Mouse (Mus musculus) fibroblast of lung, adult 2 months (primary cell): ENCODE results near the gene Gpatch4.

Source experiments
- DNase-seq: peaks from one replicate; pipeline ENCODE4 v3.0.0-alpha.2; 2011; ENCODE audit warnings: low read depth

Gpatch4 gene

GRCm38 (mm10) chr3:88030608-88031395 is 12.1 kb upstream of the Gpatch4 start:
- no peak for DNase-seq

DNA sequence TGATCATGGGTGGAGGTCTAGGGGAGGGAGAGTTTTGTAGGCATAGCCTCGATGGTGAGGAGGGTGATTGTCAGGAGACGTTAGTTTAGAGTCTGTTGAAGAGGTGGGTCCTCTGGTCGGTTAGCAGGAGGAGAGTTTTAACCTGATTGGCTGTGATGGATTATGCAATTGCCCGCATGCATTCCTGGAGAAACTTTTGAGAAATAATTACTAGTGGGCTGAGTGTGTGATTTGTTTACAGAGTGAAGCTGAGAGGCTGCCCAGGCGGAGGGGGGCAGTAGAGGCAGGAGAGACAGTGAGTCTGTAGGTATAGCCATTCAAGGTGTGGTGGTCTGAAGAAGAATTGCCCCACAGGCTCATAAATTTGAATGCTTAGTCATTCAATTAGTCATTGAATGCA is 9.4 kb upstream of the Gpatch4 start:
- no peak for DNase-seq

- no peak for DNase-seq
Measured at GRCm38 (mm10) chr3:88035561-88036293, 7.2 kb upstream of the Gpatch4 start.

DNA sequence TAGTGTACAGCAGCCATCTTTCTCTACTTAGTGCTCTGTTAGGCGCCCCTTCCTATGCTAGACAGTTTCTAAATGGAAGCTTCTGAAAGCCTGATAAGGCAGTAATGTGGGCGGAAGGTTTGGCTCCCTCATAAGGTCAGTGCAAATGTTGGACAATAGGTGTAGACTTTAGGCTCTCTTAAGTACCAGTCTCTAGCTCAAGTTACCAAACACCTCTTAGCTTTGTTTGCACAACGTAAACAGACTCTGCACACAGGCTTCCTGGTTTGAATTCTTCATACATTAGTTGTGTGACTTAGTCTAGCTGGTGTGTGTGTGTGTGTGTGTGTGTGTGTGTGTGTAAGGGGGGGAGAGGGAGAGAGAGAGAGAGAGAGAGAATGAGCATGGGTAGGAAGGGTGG is 6.6 kb downstream of the Gpatch4 start:
- DNase-seq, result no peak

DNA sequence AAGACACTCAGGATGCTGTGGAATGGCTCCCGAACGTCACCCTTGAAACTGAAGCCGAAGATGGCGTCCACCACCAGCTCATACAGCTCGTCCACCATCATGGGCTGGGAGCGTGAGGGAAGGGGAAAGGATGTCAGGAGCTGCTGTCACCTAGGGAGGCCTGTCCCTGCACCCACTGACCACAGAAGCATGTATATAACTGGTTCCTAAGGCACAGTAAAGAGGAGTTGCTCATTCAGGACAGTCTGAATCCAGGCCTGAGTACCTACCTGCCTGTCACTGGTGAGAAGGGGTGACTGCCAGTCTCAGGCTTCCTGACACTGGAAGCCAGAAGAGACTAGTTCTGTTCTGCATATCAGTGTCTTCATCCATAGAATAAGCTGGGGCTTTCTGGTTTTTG is 14.1 kb downstream of the Gpatch4 start:
- DNase-seq, result no peak

GRCm38 (mm10) chr3:88057902-88058696 is 15.2 kb downstream of the Gpatch4 start, which contains the start of gene Naxe:
Gene Naxe, minus strand, starts transcription at chr3:88058495.
- DNase-seq, result peak; percentile 66

DNA sequence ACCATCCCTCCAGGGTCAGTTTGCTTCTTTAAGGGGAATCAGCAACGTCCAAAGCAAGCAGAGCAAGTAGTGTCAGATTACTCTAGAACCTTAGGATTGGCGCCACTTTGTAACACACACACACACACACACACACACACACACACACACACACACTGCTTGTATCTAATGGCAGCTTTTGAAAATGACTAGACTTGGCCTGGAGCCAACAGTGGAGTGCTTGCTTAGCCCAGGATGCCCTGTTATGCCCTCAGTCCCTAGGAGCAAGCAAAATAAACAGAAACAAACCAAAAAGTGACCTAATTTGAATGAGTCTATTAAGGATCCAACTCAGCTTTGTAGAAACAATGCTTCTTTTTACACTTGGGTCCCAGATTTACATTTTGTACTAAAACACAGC is 25.5 kb downstream of the Gpatch4 start:
- no peak for DNase-seq

GRCm38 (mm10) chr3:88071783-88072182 is 28.9 kb downstream of the Gpatch4 start:
- DNase-seq, result peak; percentile 62

- no peak for DNase-seq
Measured at GRCm38 (mm10) chr3:88073631-88074030, 30.7 kb downstream of the Gpatch4 start.

DNA sequence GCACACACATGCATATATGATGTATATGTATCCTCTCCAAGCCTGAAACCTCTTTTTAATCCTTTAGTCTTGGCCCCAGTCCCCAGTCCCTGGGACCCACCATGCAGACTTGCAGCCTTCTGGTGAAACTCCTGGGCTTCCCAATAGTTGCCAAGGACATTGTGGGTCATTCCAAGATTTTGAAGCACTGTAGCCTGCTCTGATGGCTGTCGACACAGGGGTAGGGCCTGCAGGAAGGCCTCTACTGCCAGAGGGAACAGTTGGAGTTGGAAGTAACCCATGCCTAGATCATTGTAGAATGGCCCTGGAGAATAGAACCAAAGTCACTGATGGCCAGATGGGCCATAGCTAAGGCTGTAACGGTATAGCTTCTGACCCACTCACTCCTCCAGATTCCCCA is 31.4 kb downstream of the Gpatch4 start:
- DNase-seq, result no peak

DNA sequence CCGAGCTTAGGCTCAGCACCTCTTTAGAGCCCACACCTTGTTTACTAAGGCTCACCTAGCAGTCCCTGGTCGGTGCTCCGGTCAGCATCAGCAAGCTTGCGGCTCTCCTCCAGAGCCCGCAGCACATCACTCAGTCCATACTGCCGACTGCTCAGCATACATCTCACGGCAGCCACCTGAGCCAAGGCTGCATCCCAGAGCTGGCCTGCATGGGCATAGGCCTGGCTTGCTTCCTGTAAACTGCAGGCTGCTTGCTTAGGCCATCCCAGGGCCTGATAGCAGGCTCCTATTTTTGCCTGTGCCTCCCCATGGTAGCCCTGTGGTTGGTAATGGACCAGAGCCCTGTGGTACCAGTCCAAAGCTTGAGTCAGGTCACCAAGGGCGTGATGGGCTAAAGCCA is 31.9 kb downstream of the Gpatch4 start:
- no peak for DNase-seq

DNA sequence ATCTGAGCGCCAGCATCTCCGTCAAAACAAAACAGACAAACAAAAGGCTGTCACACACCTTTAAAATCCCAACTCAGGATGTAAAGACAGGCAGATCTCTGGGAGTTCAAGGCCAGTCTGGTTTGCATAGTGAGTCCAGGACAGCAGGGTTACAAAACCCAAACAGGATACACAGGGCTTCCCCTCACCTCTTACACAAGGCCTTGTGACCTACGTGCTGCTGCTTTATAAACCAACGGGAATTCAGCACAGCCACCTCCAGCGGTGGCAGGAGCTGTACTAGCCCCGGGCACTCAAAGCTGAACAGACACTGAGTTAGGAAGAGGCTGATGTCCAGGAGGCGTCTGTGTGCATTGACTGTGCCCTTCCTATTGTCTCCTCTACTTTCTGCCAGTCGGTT is 34.5 kb downstream of the Gpatch4 start:
- DNase-seq, result no peak

DNA sequence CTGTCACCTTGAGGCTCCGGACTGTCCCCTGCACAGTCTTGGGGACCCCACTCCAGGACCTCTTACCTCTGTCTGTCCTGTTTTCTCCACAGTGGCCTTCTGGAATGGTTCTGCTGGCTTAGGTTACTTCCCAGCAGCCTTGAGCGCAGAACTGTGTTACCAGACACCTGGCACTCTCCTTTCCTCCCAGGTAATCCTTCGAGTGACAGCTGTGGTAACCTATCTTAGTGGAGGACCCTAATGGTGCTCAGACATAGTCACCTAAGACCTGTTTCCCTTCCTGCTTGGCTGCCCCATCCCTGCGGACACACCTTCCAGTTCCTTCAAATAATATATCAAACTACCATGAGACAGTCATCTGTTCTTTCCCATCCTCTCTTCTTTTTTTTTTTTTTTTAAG is 35.3 kb downstream of the Gpatch4 start, which contains the start of gene Ttc24:
Gene Ttc24 (minus strand): TSS at position 101 of the 400 bp plus-strand sequence.
- no peak for DNase-seq

DNA sequence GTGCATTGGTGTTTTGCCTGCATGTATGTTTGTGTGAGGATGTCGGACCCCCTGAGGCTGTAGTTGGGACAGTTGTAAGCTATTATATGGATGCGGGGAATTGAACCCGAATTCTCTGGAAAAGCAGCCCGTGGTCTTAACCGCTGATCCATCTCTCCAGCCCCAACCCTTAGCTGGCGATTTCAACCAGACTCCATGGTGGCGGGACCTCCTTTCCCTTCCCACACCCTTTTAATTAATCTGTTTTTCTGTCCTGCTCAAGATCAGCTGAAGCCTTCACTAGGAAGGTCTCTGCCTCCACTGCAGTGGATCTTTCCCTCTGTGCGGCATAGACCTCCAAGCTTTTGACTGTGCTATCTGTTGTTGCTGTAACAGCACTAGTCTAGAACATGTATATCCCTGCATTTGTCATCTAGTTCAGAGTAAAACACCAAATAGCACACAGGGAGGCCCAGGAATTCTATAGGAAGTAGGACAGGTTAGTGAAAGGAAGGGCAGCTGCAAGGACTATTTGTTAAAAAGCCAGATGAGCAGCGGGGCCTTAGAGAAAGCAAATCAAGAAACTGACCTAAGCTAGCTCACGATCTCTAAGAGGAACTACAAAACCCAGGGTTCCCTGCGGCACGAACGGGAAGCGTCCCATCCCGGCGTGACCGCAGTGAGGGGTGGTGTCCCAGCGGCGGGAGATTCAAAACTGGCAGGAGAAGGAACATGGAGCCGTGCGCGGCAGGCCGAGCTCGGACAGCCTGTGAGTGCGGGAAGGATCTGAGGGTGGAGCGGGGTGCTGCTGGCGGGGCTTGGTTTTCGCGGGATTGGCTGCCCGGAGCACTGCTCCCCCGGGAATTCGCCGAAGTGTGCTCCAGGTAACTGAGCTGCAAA is 38.7 kb downstream of the Gpatch4 start, which contains the start of gene Iqgap3:
Gene Iqgap3 (plus strand): TSS at position 627 of the 879 bp plus-strand sequence.
- DNase-seq, result peak; percentile 78

DNA sequence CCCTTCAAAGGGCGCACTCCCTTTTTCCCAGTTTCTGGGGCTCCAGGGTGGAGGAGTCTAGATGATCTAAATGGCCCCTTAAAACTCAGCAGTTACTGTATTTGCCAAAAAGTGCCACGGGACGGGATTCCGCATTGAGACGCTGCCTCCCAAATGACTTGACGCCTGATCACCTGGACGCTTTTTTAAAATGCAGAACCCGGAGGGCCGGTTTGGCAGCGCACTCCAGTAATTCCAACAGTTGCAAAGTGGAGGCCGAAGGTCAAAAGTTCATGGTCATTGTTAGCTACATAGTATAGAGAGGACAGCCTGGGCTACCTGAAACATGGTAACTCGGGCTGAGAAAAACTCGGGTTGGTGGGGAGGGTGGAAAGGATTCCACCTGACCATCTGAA is 39.3 kb downstream of the Gpatch4 start:
- no peak for DNase-seq

DNA sequence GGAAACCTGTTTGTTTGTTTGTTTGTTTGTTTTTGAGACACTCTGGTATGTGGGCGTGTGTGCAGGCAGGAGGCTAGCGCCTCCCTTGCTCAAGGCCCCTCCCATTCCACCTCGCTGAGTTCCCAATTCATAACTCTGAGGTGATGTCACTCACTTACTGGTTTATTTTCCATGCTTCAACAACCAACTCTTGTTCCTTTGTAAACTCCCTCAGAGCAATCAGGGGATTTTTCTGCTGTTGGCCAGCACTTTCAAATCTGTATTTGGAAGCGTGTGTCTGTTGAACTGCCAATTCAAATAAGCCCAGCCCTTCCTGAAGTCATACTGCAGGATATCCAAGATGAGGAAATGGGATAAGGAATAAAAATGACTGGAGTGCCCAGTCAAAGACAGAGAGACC is 39.8 kb downstream of the Gpatch4 start:
- peak; percentile 68 for DNase-seq

DNA sequence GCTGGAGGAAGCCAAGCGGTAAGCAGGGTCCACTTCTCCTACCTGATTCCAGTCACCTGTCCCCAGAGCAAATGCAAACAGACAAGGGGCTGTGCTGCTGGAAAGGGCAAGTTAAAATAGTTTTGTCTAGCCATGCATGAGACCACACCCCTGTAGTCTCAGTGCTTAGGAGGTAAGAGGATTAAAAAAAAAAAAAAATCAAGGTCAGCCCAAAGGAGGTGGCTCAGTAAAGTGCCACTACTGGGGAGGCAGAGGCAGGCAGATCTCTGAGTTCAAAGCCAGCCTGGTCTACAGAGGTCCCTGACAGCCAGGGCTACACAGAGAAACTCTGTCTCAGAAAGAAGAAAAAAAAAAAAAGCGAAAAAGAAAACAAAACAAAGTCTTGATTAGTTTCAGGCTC is 41.1 kb downstream of the Gpatch4 start:
- no peak for DNase-seq

- no peak for DNase-seq
Measured at GRCm38 (mm10) chr3:88085459-88085858, 42.6 kb downstream of the Gpatch4 start.

- no peak for DNase-seq
Measured at GRCm38 (mm10) chr3:88087688-88088087, 44.8 kb downstream of the Gpatch4 start.

DNA sequence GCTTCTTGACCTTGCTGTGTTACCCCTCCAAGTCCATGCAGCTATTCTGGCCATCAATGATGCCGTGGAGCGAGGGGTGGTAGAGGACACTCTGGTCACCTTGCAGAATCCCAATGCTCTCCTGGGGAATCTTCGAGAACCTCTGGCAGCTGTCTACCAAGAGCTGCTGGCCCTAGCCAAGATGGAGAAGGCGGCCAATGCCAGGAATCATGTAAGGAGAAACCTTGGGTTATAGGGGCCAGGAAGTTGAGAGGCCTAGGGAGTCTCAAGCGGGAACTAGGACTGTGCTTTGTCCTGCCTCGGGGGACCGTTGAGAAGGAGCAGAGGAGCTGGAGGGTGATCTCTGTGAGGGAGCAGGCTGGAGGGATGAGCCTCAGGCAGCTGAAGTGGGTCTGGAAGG is 47.2 kb downstream of the Gpatch4 start:
- no peak for DNase-seq

GRCm38 (mm10) chr3:88090616-88091015 is 47.7 kb downstream of the Gpatch4 start:
- no peak for DNase-seq
